Mouse (Mus musculus): Measurements from ENCODE around the gene N4bp2. TPM values are rescaled to one million over a fixed set of nuclear protein-coding genes. Genes with fewer than 3 reads are reported as not detected.
"Not testable (repeated sequence)": the region's sequence is repeated elsewhere in the genome, so short reads cannot be mapped to it uniquely, and the experiment has no call there.

N4bp2 gene
- polyA plus RNA-seq (2012; rRNA removed) = 22.0 and 32.2 TPM in 2 replicates

- no peak for TF ChIP-seq CTCF (IDR thresholded peaks at IDR 0.05; ENCODE audit: borderline replicate concordance, control insufficient read depth, extremely low read depth, insufficient read depth, low read length, poor library complexity)
- 0 out of 2 replicates have a peak, but pooled peaks have one; percentile 9 for TF ChIP-seq POLR2A (IDR thresholded peaks at IDR 0.05; ENCODE audit: control insufficient read depth, extremely low read depth, insufficient read depth, low read length, poor library complexity)
- Histone ChIP-seq H3K36me3 (ENCODE audit: control insufficient read depth, insufficient read depth, low read length) (no peaks in the 10 kb centered on the region), H3K27ac (ENCODE audit: control insufficient read depth, insufficient read depth, low read length) (peak within 1 kb of the TSS; percentile 85), H3K4me1 (replicated peaks; ENCODE audit: control insufficient read depth, insufficient read depth, low read length) (peaks cover 3% of the 10 kb centered on the region; the same call in 1 of the 2 replicates), H3K4me3 (ENCODE audit: control insufficient read depth, insufficient read depth, low read length) (peak within 1 kb of the TSS; percentile 98), H3K27me3 (ENCODE audit: control insufficient read depth, insufficient read depth, low read length) (no peaks in the 10 kb centered on the region)
- 1% methylated on average over 80 of the region's 80 CpGs for WGBS
- DNase-seq = peak; percentile 68
Observed at GRCm38 (mm10) chr5:65763088-65763915, at the start of gene N4bp2. TSS of gene N4bp2 (plus strand) at chr5:65763521.

DNA sequence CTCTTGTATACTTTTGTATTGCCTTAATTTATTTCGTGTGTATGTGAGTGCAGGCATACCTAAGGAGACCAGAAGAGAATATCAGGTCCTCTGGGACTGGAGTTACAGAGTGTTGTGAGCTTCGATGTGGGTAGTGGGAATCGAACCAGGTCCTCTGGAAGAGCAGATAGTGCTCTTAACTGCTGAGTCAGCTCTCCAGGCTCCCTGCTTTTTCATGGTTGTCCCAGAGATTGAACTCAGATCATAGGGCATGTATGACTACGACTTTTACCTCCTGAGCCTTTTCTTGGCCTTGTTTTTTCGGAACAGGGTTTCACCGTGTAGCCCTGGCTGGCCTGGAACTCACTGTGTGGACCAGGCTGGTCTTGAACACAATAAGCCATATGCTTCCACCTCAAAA is 48.2 kb upstream of the N4bp2 start:
- 95% methylated on average over 6 of the region's 6 CpGs for WGBS
- Histone ChIP-seq H3K36me3 (ENCODE audit: control insufficient read depth, insufficient read depth, low read length) (no peaks in the 10 kb centered on the region), H3K27ac (ENCODE audit: control insufficient read depth, insufficient read depth, low read length) (no peak overlapping the region), H3K4me3 (ENCODE audit: control insufficient read depth, insufficient read depth, low read length) (no peak overlapping the region), H3K4me1 (replicated peaks; ENCODE audit: control insufficient read depth, insufficient read depth, low read length) (no peaks in the 10 kb centered on the region), H3K27me3 (ENCODE audit: control insufficient read depth, insufficient read depth, low read length) (no peaks in the 10 kb centered on the region)
- DNase-seq = no peak
- no peak for TF ChIP-seq CTCF (IDR thresholded peaks at IDR 0.05; ENCODE audit: borderline replicate concordance, control insufficient read depth, extremely low read depth, insufficient read depth, low read length, poor library complexity)
- no peak for TF ChIP-seq POLR2A (IDR thresholded peaks at IDR 0.05; ENCODE audit: control insufficient read depth, extremely low read depth, insufficient read depth, low read length, poor library complexity)

GRCm38 (mm10) chr5:65717063-65717902 is 46.0 kb upstream of the N4bp2 start:
- H3K27ac ChIP-seq (ENCODE audit: control insufficient read depth, insufficient read depth, low read length) = no peak overlapping the region
- 84% methylated on average over 18 of the region's 18 CpGs for WGBS
- no peak overlapping the region for H3K4me3 ChIP-seq (ENCODE audit: control insufficient read depth, insufficient read depth, low read length)
- H3K27me3 ChIP-seq (ENCODE audit: control insufficient read depth, insufficient read depth, low read length) = no peaks in the 10 kb centered on the region
- H3K36me3 ChIP-seq (ENCODE audit: control insufficient read depth, insufficient read depth, low read length) = no peaks in the 10 kb centered on the region
- H3K4me1 ChIP-seq (replicated peaks; ENCODE audit: control insufficient read depth, insufficient read depth, low read length) = no peaks in the 10 kb centered on the region
- DNase-seq = no peak
- TF ChIP-seq CTCF (IDR thresholded peaks at IDR 0.05; ENCODE audit: borderline replicate concordance, control insufficient read depth, extremely low read depth, insufficient read depth, low read length, poor library complexity) = no peak
- no peak for TF ChIP-seq POLR2A (IDR thresholded peaks at IDR 0.05; ENCODE audit: control insufficient read depth, extremely low read depth, insufficient read depth, low read length, poor library complexity)

GRCm38 (mm10) chr5:65717903-65718211 is 45.5 kb upstream of the N4bp2 start:
- not testable (repeated sequence) for H3K4me3 ChIP-seq (ENCODE audit: control insufficient read depth, insufficient read depth, low read length); H3K36me3 ChIP-seq (ENCODE audit: control insufficient read depth, insufficient read depth, low read length); H3K27me3 ChIP-seq (ENCODE audit: control insufficient read depth, insufficient read depth, low read length); DNase-seq; H3K27ac ChIP-seq (ENCODE audit: control insufficient read depth, insufficient read depth, low read length); H3K4me1 ChIP-seq (replicated peaks; ENCODE audit: control insufficient read depth, insufficient read depth, low read length)
- 94% methylated on average over 8 of the region's 8 CpGs for WGBS

DNA sequence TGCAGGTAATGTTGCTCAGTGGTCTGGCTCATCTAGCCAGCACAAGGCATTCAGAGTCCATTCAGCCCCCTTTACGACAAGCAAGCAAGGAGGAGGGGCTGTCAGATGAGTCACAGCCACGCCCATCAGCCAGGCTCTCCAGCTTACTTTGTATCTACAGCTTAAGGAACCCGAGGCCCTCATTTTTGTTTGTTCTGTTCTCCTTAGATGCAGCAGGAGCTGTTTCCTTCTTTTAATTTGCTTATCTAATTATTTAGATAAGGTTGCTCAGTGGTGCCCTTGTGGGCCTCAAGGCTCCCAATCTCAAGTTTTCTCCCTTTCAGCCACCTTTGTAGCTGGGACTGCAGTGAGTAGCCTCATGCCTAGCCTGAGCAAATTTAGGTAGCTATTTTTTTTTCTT is 45.0 kb upstream of the N4bp2 start:
- H3K36me3 ChIP-seq (ENCODE audit: control insufficient read depth, insufficient read depth, low read length) = no peaks in the 10 kb centered on the region
- H3K27ac ChIP-seq (ENCODE audit: control insufficient read depth, insufficient read depth, low read length) = no peak overlapping the region
- H3K4me3 ChIP-seq (ENCODE audit: control insufficient read depth, insufficient read depth, low read length) = no peak overlapping the region
- H3K27me3 ChIP-seq (ENCODE audit: control insufficient read depth, insufficient read depth, low read length) = no peaks in the 10 kb centered on the region
- no peaks in the 10 kb centered on the region for H3K4me1 ChIP-seq (replicated peaks; ENCODE audit: control insufficient read depth, insufficient read depth, low read length)
- TF ChIP-seq POLR2A (IDR thresholded peaks at IDR 0.05; ENCODE audit: control insufficient read depth, extremely low read depth, insufficient read depth, low read length, poor library complexity) (no peak), CTCF (IDR thresholded peaks at IDR 0.05; ENCODE audit: borderline replicate concordance, control insufficient read depth, extremely low read depth, insufficient read depth, low read length, poor library complexity) (no peak)
- 82% methylated on average over 3 of the region's 3 CpGs for WGBS
- DNase-seq = no peak

GRCm38 (mm10) chr5:65724311-65725054 is 38.8 kb upstream of the N4bp2 start:
- H3K4me1 ChIP-seq (replicated peaks; ENCODE audit: control insufficient read depth, insufficient read depth, low read length) = peaks cover 5% of the 10 kb centered on the region; the same call in 1 of the 2 replicates
- no peak for TF ChIP-seq CTCF (IDR thresholded peaks at IDR 0.05; ENCODE audit: borderline replicate concordance, control insufficient read depth, extremely low read depth, insufficient read depth, low read length, poor library complexity)
- H3K27me3 ChIP-seq (ENCODE audit: control insufficient read depth, insufficient read depth, low read length) = no peaks in the 10 kb centered on the region
- WGBS = under 1% methylated on average over 23 of the region's 23 CpGs
- no peaks in the 10 kb centered on the region for H3K36me3 ChIP-seq (ENCODE audit: control insufficient read depth, insufficient read depth, low read length)
- peak; percentile 65 for DNase-seq
- peak overlapping the region; percentile 89 for H3K27ac ChIP-seq (ENCODE audit: control insufficient read depth, insufficient read depth, low read length)
- peak overlapping the region; percentile 77 for H3K4me3 ChIP-seq (ENCODE audit: control insufficient read depth, insufficient read depth, low read length)
